Mouse (Mus musculus) E14TG2a.4 (cell line): ENCODE measurements around the gene Ptcd1.
A peak's percentile ranks its signal among the peaks of the same experiment; 100 is the strongest.

Source experiments
- CTCF ChIP-seq: conservative IDR thresholded peaks from 2 replicates; pipeline ENCODE4 v1.5.1; 2014; ENCODE audit warnings: low read length
- NANOG ChIP-seq: IDR thresholded peaks from 2 replicates; pipeline ENCODE4 v1.6.1; 2014; ENCODE audit warnings: borderline replicate concordance, low read length, mixed read lengths

DNA sequence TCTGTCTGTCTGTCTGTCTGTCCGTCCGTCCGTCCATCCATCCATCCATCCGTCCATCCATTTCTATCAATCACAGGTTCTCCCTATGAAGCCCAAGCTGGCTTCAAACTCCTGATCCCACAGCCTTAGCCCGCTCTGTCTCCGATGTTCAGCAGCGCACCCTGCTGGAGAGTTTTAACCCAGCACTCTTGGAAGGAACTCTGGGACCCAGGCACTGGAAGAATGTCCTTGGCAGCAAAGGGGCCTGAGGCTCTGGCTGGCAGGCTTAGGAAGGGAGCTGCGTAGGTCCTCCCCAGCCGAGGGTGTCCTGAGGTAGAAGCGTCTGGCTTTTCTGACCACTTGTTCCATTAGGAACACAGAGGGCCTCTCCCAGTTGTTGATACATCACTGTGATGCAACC, 50.0 kb downstream of the Ptcd1 start:
- TF ChIP-seq CTCF = peak; percentile 82
- no peak for TF ChIP-seq NANOG
